Mouse (Mus musculus) spleen, adult 10 weeks (tissue): ENCODE results near the gene Pcyt2. TPM values are rescaled to one million over a fixed set of nuclear protein-coding genes. Genes with fewer than 3 reads are reported as not detected.

Experiments
- polyA plus RNA-seq: library from polyadenylated mRNA; stranded (reverse); fragments of 350-450 nt; fragmentation: Illumina TruSeq; extraction: RNeasy Lipid Tissue Mini Kit (QIAGEN cat#74804); gene quantifications from one replicate; pipeline ENCODE4 v1.2.3, GENCODE M21; 2015; ENCODE audit warnings: low replicate concordance; ENCODE audit not compliant: insufficient read depth

Gene Pcyt2
- polyA plus RNA-seq, result 42.1 TPM

DNA sequence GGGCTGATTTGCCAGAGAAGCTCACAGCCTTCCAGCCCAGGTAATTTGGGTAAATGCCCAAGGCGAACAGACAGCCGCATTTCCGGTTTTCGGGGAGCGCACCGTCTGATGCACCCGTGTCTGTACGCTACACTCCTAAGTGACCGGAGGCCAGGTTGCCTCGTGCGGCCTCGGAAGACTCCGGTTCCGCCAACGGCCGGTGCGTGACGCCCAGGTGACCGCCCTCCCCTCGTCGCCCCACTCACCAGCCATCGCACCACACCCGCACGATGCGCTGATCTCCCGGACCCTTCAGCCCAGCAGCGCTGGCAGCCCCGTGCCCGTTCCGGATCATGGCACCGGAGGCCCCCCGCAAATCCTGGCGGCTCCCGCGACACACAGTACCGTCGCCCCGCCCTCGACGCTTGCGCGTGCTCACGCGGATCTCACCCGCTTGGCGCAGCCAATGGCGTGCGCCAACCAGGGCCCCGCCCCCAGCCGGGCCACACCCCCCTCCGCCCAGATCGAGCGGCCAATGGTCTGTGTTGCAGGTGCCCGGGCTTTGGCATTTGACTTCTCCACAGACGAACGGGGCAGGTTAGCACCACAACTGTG lies at the start of gene Pcyt2:
Gene Pcyt2, minus strand, starts transcription at position 418 of the 594 bp plus-strand sequence.

DNA sequence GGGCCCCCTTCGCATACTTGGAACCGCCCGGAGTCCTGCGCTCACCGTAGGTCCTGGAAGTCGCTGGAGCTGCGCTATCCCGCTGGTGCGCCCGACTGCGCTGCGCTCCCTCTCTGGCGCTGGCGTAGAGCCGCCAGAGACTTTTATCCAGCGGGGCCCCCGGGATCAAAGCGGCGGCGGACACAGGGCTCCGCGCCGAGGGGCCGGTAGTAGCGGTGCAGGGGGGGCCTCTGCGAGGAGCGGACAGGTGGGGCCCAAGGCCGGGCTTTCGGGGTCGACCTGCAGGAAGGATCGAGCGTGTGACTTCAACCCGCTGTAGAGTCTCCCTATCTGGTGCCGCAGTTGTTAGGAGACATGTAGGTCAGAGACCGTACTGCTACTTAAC lies 43.3 kb upstream of the Pcyt2 start, which contains the start of gene Notum:
Gene Notum, minus strand, starts transcription at position 100 of the 385 bp plus-strand sequence.

GRCm38 (mm10) chr11:120648001-120648476 lies 30.3 kb upstream of the Pcyt2 start, which contains the start of gene Myadml2:
TSS of gene Myadml2 (minus strand) at chr11:120648158.

DNA sequence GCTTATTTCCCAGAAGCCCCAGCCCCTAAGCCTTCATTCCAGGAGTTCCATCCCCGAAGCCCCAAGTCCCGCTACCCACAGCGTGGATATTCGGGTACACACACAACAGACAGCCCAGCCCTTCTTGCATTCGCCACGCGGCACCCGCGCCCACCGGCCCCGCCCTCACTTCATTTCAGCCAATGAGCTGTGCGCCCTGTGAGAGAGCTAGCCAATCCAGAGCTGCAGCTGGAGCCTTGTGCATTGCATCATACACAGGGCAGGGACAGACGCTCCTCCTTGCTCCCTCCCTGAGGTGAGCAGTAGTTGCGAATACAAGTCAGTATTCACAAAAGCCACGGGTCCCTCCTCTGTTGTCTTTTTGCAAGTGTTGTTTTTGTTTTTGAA lies 25.9 kb upstream of the Pcyt2 start, which contains the start of gene Pycr1:
Gene Pycr1, minus strand, starts transcription at position 169 of the 387 bp plus-strand sequence.

GRCm38 (mm10) chr11:120633520-120634343 lies 16.0 kb upstream of the Pcyt2 start, which contains the start of gene Mafg:
TSS of gene Mafg (minus strand) at chr11:120633600.

GRCm38 (mm10) chr11:120625152-120625775 lies 7.5 kb upstream of the Pcyt2 start, which contains the start of gene Sirt7:
TSS of gene Sirt7 (minus strand) at chr11:120625240.

DNA sequence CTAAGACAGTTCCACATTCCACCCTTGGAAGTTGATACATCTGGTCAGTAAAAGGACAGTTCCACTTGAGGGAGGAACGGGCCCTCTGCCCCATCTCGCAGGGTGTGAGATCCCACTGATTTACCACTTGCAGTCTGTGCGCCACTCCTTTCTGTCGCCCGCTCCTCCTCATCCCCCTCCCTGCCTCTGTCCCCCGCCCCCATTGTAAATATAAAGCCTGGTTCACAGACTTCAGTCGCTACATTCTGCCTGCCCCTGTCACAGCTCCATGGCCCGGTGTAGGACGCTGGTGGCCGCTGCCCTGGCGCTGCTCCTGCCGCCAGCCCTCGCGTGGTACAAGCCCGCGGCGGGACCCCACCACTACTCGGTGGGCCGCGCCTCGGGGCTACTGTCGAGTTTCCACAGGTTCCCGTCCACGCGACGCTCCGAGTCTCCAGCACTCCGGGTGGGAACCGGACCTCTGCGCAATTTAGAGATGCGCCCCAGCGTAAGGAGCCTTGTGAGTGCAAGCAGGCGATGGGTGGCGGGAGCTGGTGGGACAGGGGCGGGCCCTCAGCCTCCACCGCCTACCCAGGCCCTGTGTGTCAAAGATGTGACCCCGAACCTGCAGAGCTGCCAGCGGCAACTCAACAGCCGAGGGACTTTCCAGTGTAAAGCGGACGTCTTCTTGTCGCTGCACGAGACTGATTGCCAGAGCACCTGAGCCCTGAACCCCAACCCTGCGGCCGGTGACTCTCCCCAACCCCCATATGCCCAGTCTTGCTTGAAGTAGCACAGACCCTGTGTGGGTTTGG lies 9.3 kb downstream of the Pcyt2 start, which contains the start of gene Npb:
Gene Npb, plus strand, starts transcription at position 237 of the 794 bp plus-strand sequence.

GRCm38 (mm10) chr11:120598283-120598989 lies 19.3 kb downstream of the Pcyt2 start, which contains the start of the genes Alyref and Anapc11:
TSS of gene Alyref (minus strand) at chr11:120598365.
TSS of gene Anapc11 (plus strand) at chr11:120598421.

GRCm38 (mm10) chr11:120581490-120582267 lies 36.1 kb downstream of the Pcyt2 start, which contains the start of gene Arhgdia:
TSS of gene Arhgdia (minus strand) at chr11:120581624.

GRCm38 (mm10) chr11:120572752-120573584 lies 44.8 kb downstream of the Pcyt2 start, which contains the start of gene P4hb:
TSS of gene P4hb (minus strand) at chr11:120573253.

Other genes with a start within 250 kb of the Pcyt2 start
- gene Faap100, start 239.2 kb downstream of the Pcyt2 start, polyA plus RNA-seq, result 1.6 TPM
- 36.3 TPM for gene Nploc4, start 180.2 kb downstream of the Pcyt2 start, polyA plus RNA-seq
- gene Tspan10, start 175.3 kb downstream of the Pcyt2 start, polyA plus RNA-seq, result 2.7 TPM
- 0.39 TPM for gene Pde6g, start 164.4 kb downstream of the Pcyt2 start, polyA plus RNA-seq
- gene Oxld1, start 159.9 kb downstream of the Pcyt2 start, polyA plus RNA-seq, result 4.1 TPM
- gene Ccdc137, start 159.8 kb downstream of the Pcyt2 start, polyA plus RNA-seq, result 39.8 TPM
- gene Arl16, start 150.3 kb downstream of the Pcyt2 start, polyA plus RNA-seq, result 23.9 TPM
- gene Mrpl12, start 133.3 kb downstream of the Pcyt2 start, polyA plus RNA-seq, result 16.3 TPM
- 4.4 TPM for gene Slc25a10, start 126.1 kb downstream of the Pcyt2 start, polyA plus RNA-seq
- gene Gcgr, start 87.2 kb downstream of the Pcyt2 start, polyA plus RNA-seq, result not detected
- gene Mcrip1, start 68.2 kb downstream of the Pcyt2 start, polyA plus RNA-seq, result 25.6 TPM
- gene Ppp1r27, start 66.8 kb downstream of the Pcyt2 start, polyA plus RNA-seq, result not detected
- 169 TPM for gene P4hb, start 44.7 kb downstream of the Pcyt2 start, polyA plus RNA-seq
- 169 TPM for gene Arhgdia, start 36.3 kb downstream of the Pcyt2 start, polyA plus RNA-seq
- gene Alyref, start 19.6 kb downstream of the Pcyt2 start, polyA plus RNA-seq, result 65.0 TPM
- gene Anapc11, start 19.5 kb downstream of the Pcyt2 start, polyA plus RNA-seq, result 30.2 TPM
- gene Npb, start 9.5 kb downstream of the Pcyt2 start, polyA plus RNA-seq, result not detected
- gene Sirt7, start 7.3 kb upstream of the Pcyt2 start, polyA plus RNA-seq, result 70.1 TPM
- 22.5 TPM for gene Mafg, start 15.7 kb upstream of the Pcyt2 start, polyA plus RNA-seq
- 1.8 TPM for gene Pycr1, start 25.8 kb upstream of the Pcyt2 start, polyA plus RNA-seq
- gene Myadml2, start 30.2 kb upstream of the Pcyt2 start, polyA plus RNA-seq, result 0.73 TPM
- not detected for gene Notum, start 43.2 kb upstream of the Pcyt2 start, polyA plus RNA-seq
- 22.3 TPM for gene Aspscr1, start 55.0 kb upstream of the Pcyt2 start, polyA plus RNA-seq
- 28.0 TPM for gene Cenpx, start 95.8 kb upstream of the Pcyt2 start, polyA plus RNA-seq
- gene Lrrc45, start 96.0 kb upstream of the Pcyt2 start, polyA plus RNA-seq, result 10.3 TPM
- gene Rac3, start 103.5 kb upstream of the Pcyt2 start, polyA plus RNA-seq, result 1.2 TPM
- gene Dcxr, start 109.3 kb upstream of the Pcyt2 start, polyA plus RNA-seq, result 7.8 TPM
- 1.7 TPM for gene Cbr2, start 114.2 kb upstream of the Pcyt2 start, polyA plus RNA-seq
- gene Hmga1b, start 144.9 kb upstream of the Pcyt2 start, polyA plus RNA-seq, result 0.40 TPM
- 9.5 TPM for gene Rfng, start 166.3 kb upstream of the Pcyt2 start, polyA plus RNA-seq
- gene Gps1, start 166.3 kb upstream of the Pcyt2 start, polyA plus RNA-seq, result 50.2 TPM
- 29.3 TPM for gene Dus1l, start 178.5 kb upstream of the Pcyt2 start, polyA plus RNA-seq
- 6.7 TPM for gene Fasn, start 206.6 kb upstream of the Pcyt2 start, polyA plus RNA-seq